Mouse (Mus musculus): ENCODE data around the gene Slc2a5.

DNA sequence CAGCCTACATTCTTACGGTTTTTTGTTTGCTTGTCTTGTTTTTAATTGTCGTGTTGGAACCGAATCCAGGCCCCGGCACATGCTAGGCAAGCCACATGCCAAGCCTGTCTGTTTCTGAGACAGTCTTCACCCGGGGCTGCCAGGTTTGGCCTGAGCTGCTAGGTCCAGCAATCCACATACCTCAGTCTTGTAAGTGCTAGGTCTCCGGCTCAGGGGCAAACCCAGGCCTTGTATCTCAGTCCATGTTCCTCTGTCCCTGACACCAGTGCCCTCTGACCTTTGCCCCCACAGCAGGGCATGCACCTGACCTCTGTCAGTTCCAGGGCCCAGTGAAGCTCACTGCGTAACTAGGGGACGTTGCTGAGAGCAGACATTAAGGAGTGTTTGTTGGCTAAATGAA is 9.5 kb downstream of the Slc2a5 start:
- TF ChIP-seq USF1 (IDR thresholded peaks at IDR 0.05; ENCODE audit: low read depth, low read length) (no peak), MAX (IDR thresholded peaks at IDR 0.05; ENCODE audit: low read length) (no peak), GATA1 (IDR thresholded peaks at IDR 0.05; ENCODE audit: low read depth, low read length) (no peak), CTCF (IDR thresholded peaks at IDR 0.05 in 2 of 3, conservative IDR thresholded peaks at IDR 0.05 in 1 of 3; ENCODE audit: control insufficient read depth in 1 of 3, insufficient read depth in 1 of 3, low read depth in 2 of 3, low read length in 3 of 3, poor library complexity in 1 of 3, severe bottlenecking in 1 of 3) (no peak), HCFC1 (IDR thresholded peaks at IDR 0.05; ENCODE audit: low read depth, low read length) (no peak), POLR2AphosphoS5 (IDR thresholded peaks at IDR 0.05; ENCODE audit: borderline replicate concordance, low read depth, low read length) (no peak), MAFK (IDR thresholded peaks at IDR 0.05; ENCODE audit: borderline replicate concordance, low read depth, low read length) (no peak), POLR2A (IDR thresholded peaks at IDR 0.05; ENCODE audit: control insufficient read depth in 1 of 2, insufficient read depth in 1 of 2, low read depth in 1 of 2, low read length in 2 of 2, poor library complexity in 1 of 2) (no peak), MYB (IDR thresholded peaks at IDR 0.05; ENCODE audit: low read depth, low read length) (no peak), JUND (IDR thresholded peaks at IDR 0.05; ENCODE audit: low read depth, low read length) (no peak), ZNF384 (IDR thresholded peaks at IDR 0.05; ENCODE audit: low read depth, low read length) (no peak)

Data from MEL (cell line).